Mouse (Mus musculus): ENCODE measurements around the gene Vmn2r8. TPM values are rescaled to one million over a fixed set of nuclear protein-coding genes. Genes with fewer than 3 reads are reported as not detected.
"Not testable (repeated sequence)": the region's sequence is repeated elsewhere in the genome, so short reads cannot be mapped to it uniquely, and the experiment has no call there.

The Vmn2r8 gene
- not detected in 2 replicates for polyA plus RNA-seq (2015; fragmentation: Nextera tagmentation; extraction: Ambion mirVana)

DNA sequence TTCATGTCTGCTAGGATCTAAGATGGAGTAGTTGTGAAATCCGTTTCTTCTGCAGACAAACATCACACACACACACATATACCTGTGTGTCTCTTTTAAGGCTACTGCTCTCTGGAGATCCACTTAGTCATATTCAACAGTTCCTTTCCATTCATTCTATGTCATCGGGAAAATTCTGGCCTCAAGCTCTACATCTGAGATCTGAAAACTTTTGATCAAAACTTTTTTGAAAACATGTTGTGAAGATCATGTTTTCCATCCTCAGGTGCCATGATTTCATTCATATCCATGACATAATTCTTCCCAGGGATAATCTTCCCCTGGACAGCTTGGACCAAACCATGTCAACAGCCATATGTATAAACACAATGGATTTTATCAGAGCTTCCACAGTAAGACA is at the start of gene Vmn2r8:
TSS of gene Vmn2r8 (minus strand) at position 101 of the 400 bp plus-strand sequence.
- H3K4me1 ChIP-seq (ENCODE audit: control insufficient read depth, low read depth, low read length); H3K4me2 ChIP-seq (ENCODE audit: low read depth, low read length); H3K9me3 ChIP-seq (replicated peaks; ENCODE audit: control insufficient read depth, low read length); ATAC-seq (ENCODE audit: low read depth); H3K27ac ChIP-seq (ENCODE audit: low read length); H3K36me3 ChIP-seq (ENCODE audit: control insufficient read depth, insufficient read depth); H3K4me3 ChIP-seq (ENCODE audit: low read depth, low read length); H3K27me3 ChIP-seq (ENCODE audit: control insufficient read depth, insufficient read depth, low read depth, low read length); H3K9ac ChIP-seq (ENCODE audit: low read depth, low read length): not testable (repeated sequence)
- 56% methylated on average over 2 of the region's 2 CpGs for WGBS (ENCODE audit: insufficient replicate concordance)

DNA sequence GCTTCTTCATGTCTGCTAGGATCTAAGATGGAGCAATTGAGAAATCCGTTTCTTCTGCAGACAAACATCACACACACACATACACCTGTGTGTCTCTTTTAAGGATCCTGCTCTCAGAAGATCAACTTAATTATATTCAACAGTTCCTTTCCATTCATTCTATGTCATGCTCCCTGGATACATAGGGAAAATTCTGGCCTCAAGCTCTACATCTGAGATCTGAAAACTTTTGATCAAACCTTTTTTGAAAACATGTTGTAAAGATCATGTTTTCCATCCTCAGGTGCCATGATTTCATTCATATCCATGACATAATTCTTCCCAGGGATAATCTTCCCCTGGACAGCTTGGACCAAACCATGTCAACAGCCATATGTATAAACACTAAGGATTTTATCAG is 43.9 kb upstream of the Vmn2r8 start, which contains the start of gene Vmn2r9:
TSS of gene Vmn2r9 (minus strand) at position 101 of the 400 bp plus-strand sequence.
- not testable (repeated sequence) for H3K4me2 ChIP-seq (ENCODE audit: low read depth, low read length); H3K4me3 ChIP-seq (ENCODE audit: low read depth, low read length); H3K27ac ChIP-seq (ENCODE audit: low read length); H3K27me3 ChIP-seq (ENCODE audit: control insufficient read depth, insufficient read depth, low read depth, low read length); ATAC-seq (ENCODE audit: low read depth); H3K9ac ChIP-seq (ENCODE audit: low read depth, low read length); H3K4me1 ChIP-seq (ENCODE audit: control insufficient read depth, low read depth, low read length); H3K36me3 ChIP-seq (ENCODE audit: control insufficient read depth, insufficient read depth); H3K9me3 ChIP-seq (replicated peaks; ENCODE audit: control insufficient read depth, low read length)
- WGBS (ENCODE audit: insufficient replicate concordance) = 38% methylated on average over 1 of the region's 1 CpGs

DNA sequence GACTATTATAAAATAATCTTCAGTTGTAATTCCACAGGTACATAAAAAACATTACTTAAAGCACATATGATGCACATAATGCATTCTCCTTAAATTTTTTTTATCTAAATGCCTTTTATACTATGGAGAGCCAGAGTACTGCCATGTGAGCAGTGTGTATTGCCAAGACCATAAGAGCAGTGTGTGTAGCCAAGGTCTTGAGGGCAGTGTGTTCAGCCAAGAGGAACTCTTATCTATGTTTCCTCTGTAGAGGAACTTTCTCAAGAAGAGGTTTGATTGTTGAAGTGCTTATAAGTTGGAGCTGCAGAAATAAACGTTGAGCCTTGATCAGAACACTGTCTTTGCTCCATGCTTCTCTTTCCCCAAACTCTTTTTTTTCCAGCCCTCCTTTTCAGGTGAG is 40.8 kb upstream of the Vmn2r8 start:
- H3K4me2 ChIP-seq (ENCODE audit: low read depth, low read length) = no peak overlapping the region
- WGBS (ENCODE audit: insufficient replicate concordance) = 14% methylated on average over 1 of the region's 1 CpGs
- H3K27ac ChIP-seq (ENCODE audit: low read length) = no peak overlapping the region
- ATAC-seq (ENCODE audit: low read depth) = no peak
- H3K9ac ChIP-seq (ENCODE audit: low read depth, low read length) = no peak overlapping the region
- H3K4me1 ChIP-seq (ENCODE audit: control insufficient read depth, low read depth, low read length) = no peaks in the 10 kb centered on the region
- no peaks in the 10 kb centered on the region for H3K9me3 ChIP-seq (replicated peaks; ENCODE audit: control insufficient read depth, low read length)
- H3K4me3 ChIP-seq (ENCODE audit: low read depth, low read length) = no peak overlapping the region
- H3K27me3 ChIP-seq (ENCODE audit: control insufficient read depth, insufficient read depth, low read depth, low read length) = no peaks in the 10 kb centered on the region
- H3K36me3 ChIP-seq (ENCODE audit: control insufficient read depth, insufficient read depth) = no peaks in the 10 kb centered on the region

DNA sequence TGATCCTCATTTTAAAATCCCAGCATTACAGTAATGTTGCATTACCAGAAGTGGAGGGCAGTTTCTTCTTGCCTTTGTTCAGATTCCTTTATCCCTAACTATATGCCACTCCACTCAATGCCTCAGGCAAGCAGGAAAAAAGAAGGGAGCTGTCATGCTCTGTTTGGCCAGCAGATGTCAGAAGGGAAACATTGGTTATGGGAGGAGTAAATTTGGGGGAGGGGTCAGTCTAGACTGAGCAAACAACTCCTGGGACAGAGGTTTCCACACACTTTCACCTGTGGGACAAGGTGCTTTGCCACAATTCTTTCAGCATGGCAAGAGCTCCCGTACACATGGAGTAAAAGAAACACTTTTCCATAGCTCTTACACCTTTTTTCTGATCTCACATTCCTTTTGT is 27.5 kb upstream of the Vmn2r8 start:
- no peak overlapping the region for H3K4me2 ChIP-seq (ENCODE audit: low read depth, low read length)
- H3K4me1 ChIP-seq (ENCODE audit: control insufficient read depth, low read depth, low read length) = no peaks in the 10 kb centered on the region
- 47% methylated on average over 1 of the region's 1 CpGs for WGBS (ENCODE audit: insufficient replicate concordance)
- no peak overlapping the region for H3K9ac ChIP-seq (ENCODE audit: low read depth, low read length)
- H3K36me3 ChIP-seq (ENCODE audit: control insufficient read depth, insufficient read depth) = no peaks in the 10 kb centered on the region
- peak; percentile 50; the same call in 1 of the 2 replicates for ATAC-seq (ENCODE audit: low read depth)
- no peaks in the 10 kb centered on the region for H3K27me3 ChIP-seq (ENCODE audit: control insufficient read depth, insufficient read depth, low read depth, low read length)
- H3K27ac ChIP-seq (ENCODE audit: low read length) = no peak overlapping the region
- H3K4me3 ChIP-seq (ENCODE audit: low read depth, low read length) = no peak overlapping the region
- no peaks in the 10 kb centered on the region for H3K9me3 ChIP-seq (replicated peaks; ENCODE audit: control insufficient read depth, low read length)

DNA sequence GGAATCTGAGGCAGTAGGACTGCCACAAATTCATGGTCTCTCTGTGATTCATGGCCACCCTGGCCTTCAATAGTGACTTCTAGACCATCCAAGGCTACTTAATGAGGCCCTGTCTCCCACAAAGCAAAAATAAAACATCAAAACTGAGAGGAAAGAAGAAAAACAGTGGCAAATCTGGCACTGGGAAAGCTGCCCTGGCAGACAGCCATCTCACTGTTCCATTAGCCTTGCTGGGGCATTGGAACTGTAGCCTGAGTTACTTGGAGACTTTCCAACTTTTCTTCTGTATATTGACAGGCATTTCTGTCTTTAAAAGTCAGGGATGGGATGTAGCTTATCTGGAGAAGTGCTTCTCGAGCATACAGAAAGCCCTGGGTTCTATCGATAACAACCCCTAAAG is 14.6 kb upstream of the Vmn2r8 start:
- ATAC-seq (ENCODE audit: low read depth) = no peak
- Histone ChIP-seq H3K27me3 (ENCODE audit: control insufficient read depth, insufficient read depth, low read depth, low read length) (no peaks in the 10 kb centered on the region), H3K4me1 (ENCODE audit: control insufficient read depth, low read depth, low read length) (no peaks in the 10 kb centered on the region), H3K36me3 (ENCODE audit: control insufficient read depth, insufficient read depth) (no peaks in the 10 kb centered on the region), H3K9me3 (replicated peaks; ENCODE audit: control insufficient read depth, low read length) (no peaks in the 10 kb centered on the region), H3K9ac (ENCODE audit: low read depth, low read length) (no peak overlapping the region), H3K4me3 (ENCODE audit: low read depth, low read length) (no peak overlapping the region), H3K27ac (ENCODE audit: low read length) (no peak overlapping the region), H3K4me2 (ENCODE audit: low read depth, low read length) (no peak overlapping the region)
- 53% methylated on average over 2 of the region's 2 CpGs for WGBS (ENCODE audit: insufficient replicate concordance)

DNA sequence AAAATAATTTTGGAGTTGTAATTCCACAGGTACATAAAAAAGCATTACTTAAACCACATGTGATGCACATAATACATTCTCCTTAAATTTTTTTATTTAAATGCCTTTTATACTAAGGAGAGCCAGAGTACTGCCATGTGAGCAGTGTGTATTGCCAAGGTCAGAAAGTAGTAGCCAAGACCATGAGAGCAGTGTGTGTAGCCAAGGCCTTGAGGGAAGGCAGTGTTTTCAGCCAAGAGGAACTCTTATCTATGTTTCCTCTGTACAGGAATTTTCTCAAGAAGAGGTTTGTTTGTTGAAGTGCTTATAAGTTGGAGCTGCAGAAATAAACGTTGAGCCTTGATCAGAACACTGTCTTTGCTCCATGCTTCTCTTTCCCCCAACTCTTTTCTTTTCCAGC is 5.0 kb downstream of the Vmn2r8 start:
- 30% methylated on average over 1 of the region's 1 CpGs for WGBS (ENCODE audit: insufficient replicate concordance)
- H3K4me3 ChIP-seq (ENCODE audit: low read depth, low read length) = no peak overlapping the region
- no peaks in the 10 kb centered on the region for H3K36me3 ChIP-seq (ENCODE audit: control insufficient read depth, insufficient read depth)
- H3K4me1 ChIP-seq (ENCODE audit: control insufficient read depth, low read depth, low read length) = no peaks in the 10 kb centered on the region
- ATAC-seq (ENCODE audit: low read depth) = no peak
- no peaks in the 10 kb centered on the region for H3K9me3 ChIP-seq (replicated peaks; ENCODE audit: control insufficient read depth, low read length)
- H3K27ac ChIP-seq (ENCODE audit: low read length) = no peak overlapping the region
- no peak overlapping the region for H3K9ac ChIP-seq (ENCODE audit: low read depth, low read length)
- H3K27me3 ChIP-seq (ENCODE audit: control insufficient read depth, insufficient read depth, low read depth, low read length) = no peaks in the 10 kb centered on the region
- H3K4me2 ChIP-seq (ENCODE audit: low read depth, low read length) = no peak overlapping the region

DNA sequence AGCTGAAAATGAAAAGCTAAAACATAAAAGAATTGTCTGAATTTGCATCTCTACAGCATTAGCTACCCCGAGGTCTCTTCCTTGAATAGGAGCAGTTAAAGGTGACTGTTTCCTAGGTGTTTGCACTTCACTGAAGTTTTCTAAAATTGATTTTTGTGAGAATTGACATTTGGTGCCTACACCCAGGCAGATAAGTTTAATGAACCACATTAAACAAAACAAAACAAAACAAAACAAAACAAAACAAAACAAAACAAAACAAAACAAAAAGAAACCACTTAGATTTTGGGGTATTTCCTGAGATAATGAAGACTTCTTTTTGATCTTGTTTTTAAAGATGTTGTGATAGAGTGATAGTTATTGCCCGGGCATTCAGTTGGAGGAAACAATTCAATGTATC is 13.4 kb downstream of the Vmn2r8 start, which contains the start of gene Tmed11:
TSS of gene Tmed11 (minus strand) at position 101 of the 400 bp plus-strand sequence.
- H3K27ac ChIP-seq (ENCODE audit: low read length); H3K27me3 ChIP-seq (ENCODE audit: control insufficient read depth, insufficient read depth, low read depth, low read length); H3K4me3 ChIP-seq (ENCODE audit: low read depth, low read length); H3K9ac ChIP-seq (ENCODE audit: low read depth, low read length); H3K4me1 ChIP-seq (ENCODE audit: control insufficient read depth, low read depth, low read length); H3K4me2 ChIP-seq (ENCODE audit: low read depth, low read length); ATAC-seq (ENCODE audit: low read depth); H3K36me3 ChIP-seq (ENCODE audit: control insufficient read depth, insufficient read depth); H3K9me3 ChIP-seq (replicated peaks; ENCODE audit: control insufficient read depth, low read length): not testable (repeated sequence)
- WGBS (ENCODE audit: insufficient replicate concordance) = 50% methylated on average over 2 of the region's 2 CpGs

DNA sequence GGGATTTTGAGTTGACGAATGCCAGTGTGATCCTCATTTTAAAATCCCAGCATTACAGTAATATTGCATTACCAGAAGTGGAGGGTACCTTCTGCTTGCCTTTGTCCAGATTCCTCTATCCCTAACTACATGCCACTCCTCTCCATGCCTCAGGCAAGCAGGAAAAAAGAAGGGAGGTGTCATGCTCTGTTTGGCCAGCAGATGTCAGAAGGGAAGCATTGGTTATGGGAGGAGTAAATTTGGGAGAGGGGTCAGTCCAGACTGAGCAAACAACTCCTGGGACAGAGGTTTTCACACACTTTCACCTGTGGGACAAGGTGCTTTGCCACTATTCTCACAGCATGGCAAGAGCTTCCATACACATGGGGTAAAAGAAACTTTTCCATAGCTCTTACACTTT is 18.3 kb downstream of the Vmn2r8 start:
- H3K27me3 ChIP-seq (ENCODE audit: control insufficient read depth, insufficient read depth, low read depth, low read length); H3K4me3 ChIP-seq (ENCODE audit: low read depth, low read length); H3K4me1 ChIP-seq (ENCODE audit: control insufficient read depth, low read depth, low read length); H3K27ac ChIP-seq (ENCODE audit: low read length); ATAC-seq (ENCODE audit: low read depth); H3K9ac ChIP-seq (ENCODE audit: low read depth, low read length); H3K4me2 ChIP-seq (ENCODE audit: low read depth, low read length); H3K36me3 ChIP-seq (ENCODE audit: control insufficient read depth, insufficient read depth); H3K9me3 ChIP-seq (replicated peaks; ENCODE audit: control insufficient read depth, low read length): not testable (repeated sequence)
- WGBS (ENCODE audit: insufficient replicate concordance) = 22% methylated on average over 1 of the region's 1 CpGs

DNA sequence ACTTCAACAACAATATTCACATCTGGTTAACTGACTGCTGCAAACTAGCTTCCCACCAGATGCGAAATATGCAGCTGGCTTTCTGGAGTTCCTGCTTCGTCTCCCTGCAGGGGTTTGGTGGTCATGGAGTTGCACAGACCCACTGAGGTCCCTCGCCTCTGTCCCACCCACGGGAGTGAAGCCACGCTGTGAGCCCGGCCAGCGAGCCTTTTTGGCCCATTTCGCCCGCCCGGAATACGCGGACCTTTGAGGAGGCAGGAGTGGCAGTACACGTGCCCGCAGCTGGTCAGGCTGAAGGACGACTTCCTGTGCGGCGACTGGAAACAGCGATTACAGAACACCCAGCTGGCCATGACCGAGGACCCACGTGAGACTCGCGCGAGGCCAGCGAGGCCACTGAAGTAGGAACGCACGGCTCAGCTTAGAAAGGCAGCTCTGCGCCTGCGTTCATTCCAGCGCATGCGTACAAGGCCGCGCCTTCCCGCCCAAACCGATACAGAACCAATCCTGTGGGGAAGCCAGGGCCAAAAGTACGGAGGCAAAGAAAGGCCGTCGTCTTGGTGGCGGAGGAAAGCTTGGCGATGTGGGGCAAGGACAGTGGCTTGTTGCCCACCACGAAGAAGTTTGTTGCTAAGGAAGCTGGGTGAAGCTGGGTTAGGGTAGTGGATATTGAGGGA is 33.9 kb downstream of the Vmn2r8 start, which contains the start of gene Rnf212:
TSS of gene Rnf212 (minus strand) at position 353 of the 677 bp plus-strand sequence.
- no peak for ATAC-seq (ENCODE audit: low read depth)
- Histone ChIP-seq H3K9me3 (replicated peaks; ENCODE audit: control insufficient read depth, low read length) (no peaks in the 10 kb centered on the region), H3K4me1 (ENCODE audit: control insufficient read depth, low read depth, low read length) (no peaks in the 10 kb centered on the region), H3K36me3 (ENCODE audit: control insufficient read depth, insufficient read depth) (no peaks in the 10 kb centered on the region), H3K9ac (ENCODE audit: low read depth, low read length) (no peak within 1 kb of the TSS), H3K4me3 (ENCODE audit: low read depth, low read length) (no peak within 1 kb of the TSS), H3K4me2 (ENCODE audit: low read depth, low read length) (no peak within 1 kb of the TSS), H3K27ac (ENCODE audit: low read length) (no peak within 1 kb of the TSS), H3K27me3 (ENCODE audit: control insufficient read depth, insufficient read depth, low read depth, low read length) (no peaks in the 10 kb centered on the region)
- 63% methylated on average over 40 of the region's 40 CpGs for WGBS (ENCODE audit: insufficient replicate concordance)
